Mouse (Mus musculus) embryonic facial prominence, embryonic 12.5 days (tissue): ENCODE results near the gene Exoc6b. TPM values are rescaled to one million over a fixed set of nuclear protein-coding genes. Genes with fewer than 3 reads are reported as not detected.
A peak's percentile ranks its signal among the peaks of the same experiment; 100 is the strongest.
"Not testable (repeated sequence)": the region's sequence is repeated elsewhere in the genome, so short reads cannot be mapped to it uniquely, and the experiment has no call there.

ENCODE experiments used
- ATAC-seq: fragments of 200-750 bp; cut with Nextera tagmentation; 2 replicates; pipeline ENCODE4 v1.8.0; 2017; ENCODE audit not compliant: insufficient number of reproducible peaks, insufficient read depth, low FRiP score, low TSS enrichment
- H3K27ac ChIP-seq: fragments of 300-500 bp; sonication (generic); 2 replicates; pipeline ENCODE4 v1.5.1; 2016; ENCODE audit warnings: mild to moderate bottlenecking
- H3K27me3 ChIP-seq: fragments of 300-500 bp; sonication (generic); 2 replicates; pipeline ENCODE4 v1.6.1; 2016; ENCODE audit warnings: mild to moderate bottlenecking, moderate library complexity
- H3K36me3 ChIP-seq: fragments of 300-500 bp; sonication (generic); 2 replicates; pipeline ENCODE4 v1.6.1; 2016; ENCODE audit warnings: mild to moderate bottlenecking
- H3K4me1 ChIP-seq: fragments of 300-500 bp; sonication (generic); 2 replicates; pipeline ENCODE4 v1.6.1; 2016
- H3K4me2 ChIP-seq: fragments of 300-500 bp; sonication (generic); replicated peaks from 2 replicates; pipeline ENCODE4 v1.6.1; 2016; ENCODE audit warnings: mild to moderate bottlenecking, moderate library complexity
- H3K4me3 ChIP-seq: fragments of 300-500 bp; sonication (generic); 2 replicates; pipeline ENCODE4 v1.5.1; 2016; ENCODE audit warnings: mild to moderate bottlenecking
- H3K9ac ChIP-seq: fragments of 300-500 bp; sonication (generic); 2 replicates; pipeline ENCODE4 v1.6.1; 2016; ENCODE audit warnings: mild to moderate bottlenecking, moderate library complexity
- H3K9me3 ChIP-seq: fragments of 300-500 bp; sonication (generic); 2 replicates; pipeline ENCODE4 v1.6.1; 2016; ENCODE audit warnings: mild to moderate bottlenecking, moderate library complexity
- WGBS: fragments of 180-500 bp; shearing (Covaris S2); methylation state at CpG from one replicate; pipeline ENCODE4 v1.1.7; 2016; 5-methylcytosine and 5-hydroxymethylcytosine counted together
- polyA plus RNA-seq: library from polyadenylated mRNA; unstranded; fragments of >200 nt; fragmentation: Nextera tagmentation; extraction: Ambion mirVana; gene quantifications from 2 replicates; pipeline ENCODE4 v1.2.1, GENCODE M21; 2016

The Exoc6b gene
- polyA plus RNA-seq, 1 experiment from 2014 or later: 45.1 TPM

DNA sequence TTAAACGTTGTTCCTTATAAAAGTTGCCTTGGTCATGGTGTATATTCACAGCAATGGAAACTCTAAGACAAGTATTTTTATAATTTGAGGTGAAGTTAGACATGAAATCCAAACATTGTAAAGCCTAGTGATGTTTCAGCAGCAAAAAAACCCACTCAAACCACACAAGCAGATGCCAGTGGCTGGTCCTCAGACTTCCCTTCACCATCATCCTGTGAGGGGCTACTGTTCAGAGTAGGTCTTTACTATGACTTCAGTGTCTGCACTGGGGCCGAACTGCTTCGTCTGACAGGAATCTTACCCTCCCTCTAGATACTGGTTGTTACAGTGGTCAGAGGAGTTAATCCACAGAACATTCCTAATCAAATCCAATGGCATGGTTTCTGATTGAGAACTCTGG, 455.8 kb downstream of the Exoc6b start:
- WGBS: 89% methylated on average over 3 of the region's 3 CpGs
- H3K27me3 ChIP-seq: no peaks in the 10 kb centered on the region
- H3K4me1 ChIP-seq: no peaks in the 10 kb centered on the region
- no peak for ATAC-seq
- no peak overlapping the region for H3K27ac ChIP-seq
- H3K4me3 ChIP-seq: no peak overlapping the region
- H3K9me3 ChIP-seq: no peaks in the 10 kb centered on the region
- no peak overlapping the region for H3K4me2 ChIP-seq
- no peak overlapping the region for H3K9ac ChIP-seq
- no peaks in the 10 kb centered on the region for H3K36me3 ChIP-seq

DNA sequence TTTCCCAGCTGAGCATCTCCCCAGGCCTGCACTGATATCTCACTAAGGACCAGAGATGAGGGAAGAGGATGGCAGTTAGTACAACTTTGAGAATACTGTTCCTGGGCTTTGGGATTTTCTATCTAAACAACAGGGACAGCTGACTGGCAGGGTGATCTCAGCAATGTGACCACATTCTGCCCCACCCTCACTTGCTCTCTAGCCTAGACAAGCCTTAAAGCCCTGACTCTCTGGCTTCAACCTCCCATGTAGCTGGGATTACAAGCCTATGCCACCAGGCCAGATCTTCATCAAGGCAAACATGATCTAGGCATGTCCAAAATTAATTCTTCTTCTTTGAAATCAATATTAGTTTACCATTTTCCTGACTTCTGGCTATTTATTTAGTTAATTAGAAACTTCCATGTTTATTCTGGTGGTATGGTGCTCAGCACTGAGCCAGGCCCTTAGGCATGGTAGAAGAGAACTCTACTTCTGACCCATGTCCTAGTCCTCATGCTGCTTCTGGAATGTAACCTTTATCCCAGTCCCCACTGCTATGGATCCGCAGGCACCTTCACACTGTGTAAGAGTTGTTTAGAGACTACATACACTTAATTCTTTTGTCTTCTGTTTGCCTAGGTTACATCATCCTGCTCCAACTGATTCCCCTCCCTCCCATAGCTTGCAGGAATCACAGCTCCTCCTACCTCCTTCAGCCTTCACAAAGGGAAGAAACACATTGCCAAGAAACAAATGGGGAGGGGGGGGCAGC, 468.0 kb downstream of the Exoc6b start:
- Histone ChIP-seq H3K4me3 (no peak overlapping the region), H3K36me3 (no peaks in the 10 kb centered on the region), H3K27ac (no peak overlapping the region), H3K4me1 (no peaks in the 10 kb centered on the region), H3K9ac (no peak overlapping the region), H3K9me3 (no peaks in the 10 kb centered on the region), H3K4me2 (no peak overlapping the region), H3K27me3 (no peaks in the 10 kb centered on the region)
- 16% methylated on average over 1 of the region's 1 CpGs for WGBS
- no peak for ATAC-seq

DNA sequence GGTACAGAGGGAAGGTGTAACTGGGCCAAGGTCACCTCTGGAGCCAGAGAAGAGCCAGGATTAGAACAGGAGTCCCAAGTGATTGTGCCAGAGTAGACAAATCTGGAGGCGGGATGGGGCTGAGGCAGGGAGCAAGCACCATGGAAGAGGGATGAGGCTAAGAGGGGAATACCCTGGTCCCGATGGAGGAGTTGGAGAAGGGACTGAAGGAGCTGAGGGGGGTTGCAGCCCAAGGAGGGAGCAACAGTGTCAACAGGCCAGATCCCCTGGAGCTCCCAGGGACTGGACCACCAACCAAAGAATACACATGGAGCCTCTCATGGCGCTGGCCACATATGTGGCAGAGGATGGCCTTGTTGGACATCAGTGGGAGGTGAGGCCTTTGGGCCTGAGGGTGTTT, 470.0 kb downstream of the Exoc6b start:
- not testable (repeated sequence) for H3K27ac ChIP-seq, H3K4me3 ChIP-seq, H3K27me3 ChIP-seq, H3K4me1 ChIP-seq, H3K4me2 ChIP-seq, ATAC-seq, H3K9ac ChIP-seq, H3K9me3 ChIP-seq, H3K36me3 ChIP-seq
- WGBS: 92% methylated on average over 3 of the region's 3 CpGs

DNA sequence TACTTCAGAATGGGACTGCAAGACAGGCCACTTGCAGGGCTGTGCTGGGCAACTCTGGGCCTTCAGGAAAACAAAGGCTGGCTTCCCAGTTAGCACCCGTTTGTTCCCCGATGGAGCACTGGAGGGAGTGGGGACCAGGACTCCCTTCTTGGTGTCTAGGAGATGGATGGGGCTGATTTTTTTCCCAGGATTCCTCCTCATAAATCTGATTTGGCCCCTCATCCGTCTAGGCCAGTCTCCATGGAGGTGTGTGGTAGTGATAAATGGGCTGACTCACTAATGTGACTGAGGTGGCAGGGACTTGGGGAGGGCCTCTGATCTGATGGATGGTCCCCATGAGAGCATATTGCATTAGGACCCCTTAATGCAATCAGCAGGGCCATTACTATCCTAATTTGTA, 470.6 kb downstream of the Exoc6b start:
- Histone ChIP-seq H3K9me3 (no peaks in the 10 kb centered on the region), H3K9ac (no peak overlapping the region), H3K4me1 (peaks cover 3% of the 10 kb centered on the region; the same call in 1 of the 2 replicates), H3K4me2 (no peak overlapping the region), H3K36me3 (no peaks in the 10 kb centered on the region), H3K27ac (no peak overlapping the region), H3K27me3 (no peaks in the 10 kb centered on the region), H3K4me3 (no peak overlapping the region)
- 77% methylated on average over 3 of the region's 3 CpGs for WGBS
- no peak for ATAC-seq

DNA sequence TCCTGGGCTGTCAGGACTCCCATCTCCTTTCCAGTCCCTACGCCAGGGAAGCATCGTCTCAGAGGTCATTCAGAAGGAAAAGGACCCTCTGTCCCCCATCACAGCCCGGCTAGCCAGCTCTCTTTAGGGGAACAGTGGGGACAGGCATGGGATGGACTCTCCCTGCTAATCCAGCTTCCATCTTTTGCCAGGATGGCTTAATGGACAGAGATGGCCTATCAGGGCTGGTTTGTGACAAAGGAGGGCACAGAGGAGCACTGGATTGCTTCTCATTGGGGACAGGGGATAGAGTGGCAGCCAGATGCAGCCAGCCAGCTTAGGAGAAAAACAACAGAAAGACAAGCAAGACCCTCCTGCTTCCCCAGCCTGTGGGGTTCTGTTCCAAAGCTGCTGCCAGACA, 474.7 kb downstream of the Exoc6b start:
- Histone ChIP-seq H3K27ac (peak overlapping the region; percentile 30; the same call in 1 of the 2 replicates), H3K4me1 (peaks cover 8% of the 10 kb centered on the region), H3K9me3 (no peaks in the 10 kb centered on the region), H3K4me2 (0 out of 2 replicates have a peak overlapping the region, but pooled peaks have one; percentile 1), H3K9ac (no peak overlapping the region), H3K36me3 (no peaks in the 10 kb centered on the region), H3K4me3 (no peak overlapping the region), H3K27me3 (peaks cover 10% of the 10 kb centered on the region)
- no peak for ATAC-seq
- WGBS: 28% methylated on average over 3 of the region's 3 CpGs

DNA sequence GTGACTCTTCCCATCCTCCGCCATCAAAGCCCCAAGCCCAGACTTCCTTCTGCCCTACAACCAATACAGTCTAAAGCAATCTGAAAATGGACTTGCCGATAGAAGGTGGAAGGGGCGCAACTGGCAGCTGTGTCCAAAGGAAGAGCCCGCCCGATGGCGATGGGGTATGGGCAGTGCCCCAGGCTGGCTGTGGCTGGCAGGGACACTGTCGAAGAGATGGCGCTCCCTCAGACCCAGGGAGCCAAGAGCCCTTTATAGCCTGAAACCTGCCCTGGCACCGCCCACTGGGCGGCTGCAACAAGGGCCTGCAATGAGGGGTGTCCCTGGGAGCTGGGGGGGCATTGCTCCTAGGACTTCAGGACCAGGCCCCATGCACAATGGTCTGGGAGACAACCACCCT, 475.6 kb downstream of the Exoc6b start, which contains the start of gene Cyp26b1:
TSS of gene Cyp26b1 (minus strand) at position 216 of the 400 bp plus-strand sequence.
- Histone ChIP-seq H3K4me2 (0 out of 2 replicates have a peak within 1 kb of the TSS, but pooled peaks have one; percentile 1), H3K36me3 (no peaks in the 10 kb centered on the region), H3K27ac (peak within 1 kb of the TSS; percentile 30; the same call in 1 of the 2 replicates), H3K4me3 (no peak within 1 kb of the TSS), H3K27me3 (peaks cover 15% of the 10 kb centered on the region), H3K9ac (no peak within 1 kb of the TSS), H3K4me1 (peaks cover 10% of the 10 kb centered on the region), H3K9me3 (no peaks in the 10 kb centered on the region)
- ATAC-seq: no peak
- 85% methylated on average over 10 of the region's 10 CpGs for WGBS

DNA sequence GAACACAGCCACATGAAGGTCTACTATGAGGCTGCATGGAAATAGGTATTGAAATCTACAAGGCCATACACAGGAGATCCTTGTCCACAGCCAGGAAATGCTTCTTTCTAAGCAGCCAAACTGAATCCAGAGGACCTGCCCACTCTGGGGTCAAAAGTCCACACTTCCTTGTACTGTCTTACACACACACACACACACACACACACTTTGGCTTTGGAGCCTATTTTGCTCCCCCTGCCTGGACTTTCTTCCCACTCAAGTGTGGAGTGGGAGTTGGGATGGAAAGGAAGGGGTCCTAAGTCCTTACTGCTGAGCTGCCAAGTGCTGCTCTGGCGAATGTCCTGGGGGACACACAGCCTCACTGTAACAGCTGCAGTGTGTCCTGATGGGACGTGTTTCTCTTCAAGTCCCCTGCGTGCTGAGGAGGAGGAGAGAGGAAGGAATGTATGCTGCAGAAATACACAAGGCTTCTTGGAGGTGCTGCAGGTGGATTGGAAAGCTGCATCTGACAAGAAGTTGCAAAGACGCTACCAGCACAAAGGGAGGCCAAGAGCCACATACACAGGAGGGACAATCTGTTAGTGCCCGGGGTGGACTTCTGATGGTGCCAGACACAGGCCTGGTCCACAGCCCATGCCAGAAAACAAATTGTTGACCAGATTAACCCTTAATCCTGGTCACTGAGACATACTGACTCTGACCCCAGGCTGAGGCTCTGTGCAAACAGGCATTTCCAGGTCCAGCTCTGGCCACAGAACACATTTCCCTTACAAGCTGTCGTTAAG, 478.2 kb downstream of the Exoc6b start:
- no peak overlapping the region for H3K4me3 ChIP-seq
- no peak overlapping the region for H3K9ac ChIP-seq
- no peaks in the 10 kb centered on the region for H3K9me3 ChIP-seq
- H3K27me3 ChIP-seq: peaks cover 19% of the 10 kb centered on the region
- peaks cover 22% of the 10 kb centered on the region for H3K4me1 ChIP-seq
- ATAC-seq: no peak
- no peak overlapping the region for H3K4me2 ChIP-seq
- no peaks in the 10 kb centered on the region for H3K36me3 ChIP-seq
- 52% methylated on average over 6 of the region's 6 CpGs for WGBS
- no peak overlapping the region for H3K27ac ChIP-seq

DNA sequence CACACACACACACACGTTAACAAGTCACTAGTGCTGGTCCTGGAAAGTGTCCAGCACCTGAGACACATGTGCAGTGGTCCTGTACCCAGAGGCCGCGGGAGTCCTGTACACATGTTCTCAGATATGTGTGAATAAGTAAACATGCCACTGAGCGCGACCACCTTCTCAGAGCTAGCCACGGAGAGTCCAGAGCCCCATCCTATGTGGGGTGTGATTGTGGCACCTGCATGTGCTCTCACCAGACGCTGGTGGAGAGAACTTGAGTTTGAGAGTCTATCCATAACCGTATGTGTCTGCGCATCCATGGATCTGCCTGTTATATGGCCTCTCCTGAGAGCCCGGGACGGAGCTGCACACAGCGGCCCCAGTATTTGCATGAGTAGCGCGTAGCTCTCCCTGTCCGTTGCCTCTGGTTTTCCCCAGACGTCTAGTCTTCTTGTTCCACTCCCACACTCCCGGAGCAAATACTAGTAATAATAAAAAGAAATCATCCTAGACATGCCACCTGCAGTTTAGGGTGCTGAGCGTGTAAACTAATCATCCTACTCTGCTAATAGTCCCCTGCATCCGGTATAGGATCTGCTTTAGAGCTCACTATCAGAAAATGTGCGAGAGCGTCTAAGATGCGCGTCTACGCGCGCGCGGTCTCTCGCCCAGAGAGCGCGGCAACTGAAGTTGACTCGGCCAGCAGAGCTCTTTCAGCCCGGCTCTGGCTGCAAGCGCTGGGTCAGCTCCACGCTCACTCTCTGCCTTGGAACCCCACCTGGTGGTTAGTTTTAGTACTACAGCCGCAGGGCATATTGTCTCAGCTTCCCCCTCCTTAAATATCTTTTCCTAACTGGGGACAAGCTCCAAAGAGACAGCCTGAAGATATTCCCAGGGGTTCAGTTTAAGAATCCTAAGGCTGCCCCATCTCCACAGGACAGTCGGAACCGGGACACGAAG, 479.3 kb downstream of the Exoc6b start:
- WGBS: 3% methylated on average over 39 of the region's 39 CpGs
- Histone ChIP-seq H3K36me3 (no peaks in the 10 kb centered on the region), H3K27ac (no peak overlapping the region; the same call in 1 of the 2 replicates), H3K4me3 (peak overlapping the region; percentile 69), H3K9ac (no peak overlapping the region), H3K4me1 (peaks cover 29% of the 10 kb centered on the region), H3K9me3 (no peaks in the 10 kb centered on the region), H3K27me3 (peaks cover 19% of the 10 kb centered on the region), H3K4me2 (peak overlapping the region; percentile 89)
- 0 out of 2 replicates have a peak, but pooled peaks have one; percentile 25 for ATAC-seq

DNA sequence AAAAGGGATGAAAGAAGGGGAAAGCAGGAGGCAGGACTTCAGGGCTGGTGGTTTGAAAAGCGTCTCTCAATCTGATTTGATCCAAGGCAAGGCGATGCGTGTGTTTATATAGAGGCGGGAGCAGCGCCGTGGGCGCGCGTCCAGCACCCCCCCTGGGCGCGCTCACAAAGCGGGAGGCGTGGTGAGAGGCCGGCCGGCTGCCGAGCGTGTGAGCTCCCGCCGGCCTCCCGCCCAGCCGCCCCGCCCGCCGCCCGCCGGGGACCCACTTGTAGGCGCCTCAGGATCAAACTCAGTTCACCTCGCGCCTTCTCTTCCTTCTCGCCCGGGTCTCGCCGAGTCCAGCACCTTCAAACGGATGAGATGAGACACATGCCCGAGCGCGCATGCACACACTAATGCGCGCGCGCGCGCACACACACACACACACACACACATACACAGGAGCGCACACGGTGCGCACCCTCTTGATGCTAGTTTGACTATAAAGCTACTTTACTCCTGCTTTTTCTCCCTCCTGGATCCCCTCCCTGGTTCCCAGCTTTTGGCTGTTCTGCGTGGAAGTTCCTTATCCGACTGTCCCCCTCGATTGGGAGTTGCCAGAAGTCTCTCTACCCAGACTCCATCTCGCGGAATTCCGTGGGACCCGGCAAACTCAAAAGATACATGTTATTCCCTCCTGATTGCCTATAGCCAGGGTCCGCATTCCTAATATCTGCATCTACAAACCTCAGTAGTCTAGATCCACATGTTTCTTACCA, 480.2 kb downstream of the Exoc6b start:
- Histone ChIP-seq H3K9me3 (no peaks in the 10 kb centered on the region), H3K27ac (peak overlapping the region; percentile 91), H3K4me2 (peak overlapping the region; percentile 89), H3K9ac (peak overlapping the region; percentile 82), H3K36me3 (no peaks in the 10 kb centered on the region), H3K27me3 (peaks cover 27% of the 10 kb centered on the region), H3K4me3 (peak overlapping the region; percentile 69), H3K4me1 (peaks cover 35% of the 10 kb centered on the region)
- WGBS: under 1% methylated on average over 52 of the region's 54 CpGs
- no peak for ATAC-seq

DNA sequence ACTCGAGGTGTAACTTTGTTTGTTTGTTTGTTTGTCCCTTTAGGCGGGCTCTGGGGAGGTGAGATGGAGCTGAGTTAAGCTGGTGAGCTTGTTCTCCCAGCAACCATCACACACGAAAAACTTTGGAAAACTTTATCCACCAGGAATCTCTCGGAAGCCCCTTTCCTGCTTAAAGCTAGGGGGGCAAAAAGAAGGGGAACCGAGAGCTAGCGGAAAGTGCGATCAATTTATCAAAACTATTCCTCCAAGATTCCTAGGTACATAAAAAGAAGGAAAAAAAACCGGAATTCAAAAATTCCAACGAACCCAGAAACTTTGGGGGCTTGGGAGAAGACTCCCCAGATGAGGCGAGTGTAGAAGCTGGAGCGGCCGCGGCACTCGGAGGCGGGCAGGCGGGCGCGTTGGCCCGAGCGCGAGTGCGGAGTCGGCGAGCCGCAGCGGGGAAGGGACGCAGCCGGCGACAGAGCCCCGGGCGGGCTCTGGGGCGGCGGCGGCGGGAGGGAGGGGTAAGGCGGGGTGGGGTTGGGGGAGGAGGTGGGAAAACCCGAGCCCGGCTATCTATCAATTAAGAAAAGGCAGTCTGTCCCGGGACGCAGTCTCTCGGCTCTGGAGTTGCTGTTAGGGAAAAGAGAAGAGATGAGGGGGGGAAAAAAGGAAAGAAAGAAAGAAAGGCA, 481.0 kb downstream of the Exoc6b start:
- peaks cover 42% of the 10 kb centered on the region for H3K4me1 ChIP-seq
- H3K36me3 ChIP-seq: no peaks in the 10 kb centered on the region
- H3K4me2 ChIP-seq: peak overlapping the region; percentile 89
- 0% methylated on average over 40 of the region's 41 CpGs for WGBS
- H3K9ac ChIP-seq: peak overlapping the region; percentile 82
- peaks cover 33% of the 10 kb centered on the region for H3K27me3 ChIP-seq
- no peaks in the 10 kb centered on the region for H3K9me3 ChIP-seq
- peak overlapping the region; percentile 91 for H3K27ac ChIP-seq
- peak overlapping the region; percentile 69 for H3K4me3 ChIP-seq
- ATAC-seq: no peak
